Mouse (Mus musculus): ENCODE measurements around the gene Pgm3.

- TF ChIP-seq CTCF (IDR thresholded peaks at IDR 0.05; ENCODE audit: borderline replicate concordance, control insufficient read depth, extremely low read depth, insufficient read depth, low read length, poor library complexity) = no peak
- no peak for TF ChIP-seq POLR2A (IDR thresholded peaks at IDR 0.05; ENCODE audit: control insufficient read depth, extremely low read depth, insufficient read depth, low read length, poor library complexity)
Measured at GRCm38 (mm10) chr9:86570261-86570890, 1.3 kb downstream of the Pgm3 start.

Measured in thymus, adult 2 months (tissue).